Mouse (Mus musculus): ENCODE results near the gene Lypd6b. TPM values are rescaled to one million over a fixed set of nuclear protein-coding genes. Genes with fewer than 3 reads are reported as not detected.

Lypd6b gene
- total and polyA plus RNA-seq, 2 experiments: not detected

GRCm38 (mm10) chr2:49984780-49985179, 197.3 kb downstream of the Lypd6b start:
- WGBS: 51% methylated on average over 3 of the region's 3 CpGs
- TF ChIP-seq CTCF (IDR thresholded peaks at IDR 0.05; ENCODE audit: low read depth, low read length) (no peak), POLR2A (IDR thresholded peaks at IDR 0.05; ENCODE audit: extremely low read depth, insufficient read depth, low read length) (no peak)

GRCm38 (mm10) chr2:49995841-49996240, 208.4 kb downstream of the Lypd6b start:
- Histone ChIP-seq H3K79me2 (ENCODE audit: control insufficient read depth, insufficient read depth, low read length) (no peaks in the 10 kb centered on the region), H3K4me1 (ENCODE audit: control insufficient read depth, insufficient read depth, low read length) (no peaks in the 10 kb centered on the region), H3K4me3 (ENCODE audit: insufficient read depth, low read depth, low read length) (no peak overlapping the region), H3K27ac (replicated peaks; ENCODE audit: insufficient read depth, low read depth, low read length) (no peak overlapping the region), H3K36me3 (ENCODE audit: control insufficient read depth, insufficient read depth, low read length) (no peaks in the 10 kb centered on the region), H3K27me3 (ENCODE audit: control insufficient read depth, insufficient read depth, low read length) (no peaks in the 10 kb centered on the region), H3K9ac (ENCODE audit: low read depth, low read length) (no peak overlapping the region)
- 64% methylated on average over 4 of the region's 4 CpGs for WGBS
- no peak for DNase-seq (ENCODE audit: extremely low read depth, low read depth, low spot score)
- TF ChIP-seq POLR2A (IDR thresholded peaks at IDR 0.05; ENCODE audit: extremely low read depth, insufficient read depth, low read length) (no peak), CTCF (IDR thresholded peaks at IDR 0.05; ENCODE audit: low read depth, low read length) (no peak)

More at GRCm38 (mm10) chr2:49984780-49985179, 197.3 kb downstream of the Lypd6b start:
- no peak overlapping the region for H3K27ac ChIP-seq (replicated peaks; ENCODE audit: insufficient read depth, low read depth, low read length)
- DNase-seq (ENCODE audit: extremely low read depth, low read depth, low spot score): no peak
- no peaks in the 10 kb centered on the region for H3K79me2 ChIP-seq (ENCODE audit: control insufficient read depth, insufficient read depth, low read length)
- no peaks in the 10 kb centered on the region for H3K36me3 ChIP-seq (ENCODE audit: control insufficient read depth, insufficient read depth, low read length)
- H3K27me3 ChIP-seq (ENCODE audit: control insufficient read depth, insufficient read depth, low read length): no peaks in the 10 kb centered on the region
- H3K4me3 ChIP-seq (ENCODE audit: insufficient read depth, low read depth, low read length): no peak overlapping the region
- no peak overlapping the region for H3K9ac ChIP-seq (ENCODE audit: low read depth, low read length)
- H3K4me1 ChIP-seq (ENCODE audit: control insufficient read depth, insufficient read depth, low read length): no peaks in the 10 kb centered on the region

- no peak for TF ChIP-seq CTCF (IDR thresholded peaks at IDR 0.05; ENCODE audit: low read depth, low read length)
- TF ChIP-seq POLR2A (IDR thresholded peaks at IDR 0.05; ENCODE audit: extremely low read depth, insufficient read depth, low read length): no peak
- WGBS: 79% methylated on average over 1 of the region's 1 CpGs
- no peaks in the 10 kb centered on the region for H3K4me1 ChIP-seq (ENCODE audit: control insufficient read depth, insufficient read depth, low read length)
These were observed 209.7 kb downstream of the Lypd6b start for GRCm38 (mm10) chr2:49997216-49997615.

More at GRCm38 (mm10) chr2:49997216-49997615, 209.7 kb downstream of the Lypd6b start:
- no peak for DNase-seq (ENCODE audit: extremely low read depth, low read depth, low spot score)
- no peak overlapping the region for H3K27ac ChIP-seq (replicated peaks; ENCODE audit: insufficient read depth, low read depth, low read length)
- no peaks in the 10 kb centered on the region for H3K36me3 ChIP-seq (ENCODE audit: control insufficient read depth, insufficient read depth, low read length)
- no peak overlapping the region for H3K4me3 ChIP-seq (ENCODE audit: insufficient read depth, low read depth, low read length)
- H3K27me3 ChIP-seq (ENCODE audit: control insufficient read depth, insufficient read depth, low read length): no peaks in the 10 kb centered on the region
- no peak overlapping the region for H3K9ac ChIP-seq (ENCODE audit: low read depth, low read length)
- no peaks in the 10 kb centered on the region for H3K79me2 ChIP-seq (ENCODE audit: control insufficient read depth, insufficient read depth, low read length)

Other genes with a start within 250 kb of the Lypd6b start
- gene Kif5c, start 168.4 kb upstream of the Lypd6b start, total RNA-seq (2014; rRNA removed): under 0.01 and 0.54 TPM in 2 replicates
- not detected in 2 replicates for gene Kif5c, start 168.4 kb upstream of the Lypd6b start, polyA plus RNA-seq (2012; rRNA removed)